Mouse (Mus musculus): Measurements from ENCODE around the gene Pick1. TPM values are rescaled to one million over a fixed set of nuclear protein-coding genes. Genes with fewer than 3 reads are reported as not detected.

Gene Pick1
- polyA plus RNA-seq, 1 experiment = 82.6 TPM

GRCm38 (mm10) chr15:79199390-79199976 is 29.5 kb upstream of the Pick1 start:
- Histone ChIP-seq H3K4me3 (ENCODE audit: insufficient read depth, low read length) (no peak overlapping the region), H3K4me1 (ENCODE audit: control insufficient read depth, insufficient read depth, low read length) (no peaks in the 10 kb centered on the region), H3K27ac (ENCODE audit: insufficient read depth, low read length) (no peak overlapping the region)
- TF ChIP-seq CTCF (IDR thresholded peaks at IDR 0.05; ENCODE audit: extremely low read depth, insufficient read depth, low read length) = no peak
- TF ChIP-seq POLR2A (IDR thresholded peaks at IDR 0.05; ENCODE audit: extremely low read depth, insufficient read depth, low read length) = no peak

- Histone ChIP-seq H3K4me1 (ENCODE audit: control insufficient read depth, insufficient read depth, low read length) (no peaks in the 10 kb centered on the region), H3K27ac (ENCODE audit: insufficient read depth, low read length) (peak overlapping the region; percentile 69), H3K4me3 (ENCODE audit: insufficient read depth, low read length) (no peak overlapping the region)
- TF ChIP-seq CTCF (IDR thresholded peaks at IDR 0.05; ENCODE audit: extremely low read depth, insufficient read depth, low read length) = no peak
- TF ChIP-seq POLR2A (IDR thresholded peaks at IDR 0.05; ENCODE audit: extremely low read depth, insufficient read depth, low read length) = no peak
These were observed 27.4 kb upstream of the Pick1 start for GRCm38 (mm10) chr15:79201491-79202150.

GRCm38 (mm10) chr15:79202575-79202974 is 26.4 kb upstream of the Pick1 start:
- TF ChIP-seq CTCF (IDR thresholded peaks at IDR 0.05; ENCODE audit: extremely low read depth, insufficient read depth, low read length) (no peak), POLR2A (IDR thresholded peaks at IDR 0.05; ENCODE audit: extremely low read depth, insufficient read depth, low read length) (no peak)
- H3K4me1 ChIP-seq (ENCODE audit: control insufficient read depth, insufficient read depth, low read length) = no peaks in the 10 kb centered on the region
- H3K4me3 ChIP-seq (ENCODE audit: insufficient read depth, low read length) = no peak overlapping the region
- H3K27ac ChIP-seq (ENCODE audit: insufficient read depth, low read length) = peak overlapping the region; percentile 48

GRCm38 (mm10) chr15:79208211-79208610 is 20.8 kb upstream of the Pick1 start:
- H3K27ac ChIP-seq (ENCODE audit: insufficient read depth, low read length) = no peak overlapping the region; the same call in 1 of the 2 replicates
- TF ChIP-seq POLR2A (IDR thresholded peaks at IDR 0.05; ENCODE audit: extremely low read depth, insufficient read depth, low read length) (no peak), CTCF (IDR thresholded peaks at IDR 0.05; ENCODE audit: extremely low read depth, insufficient read depth, low read length) (no peak)
- no peaks in the 10 kb centered on the region for H3K4me1 ChIP-seq (ENCODE audit: control insufficient read depth, insufficient read depth, low read length)
- H3K4me3 ChIP-seq (ENCODE audit: insufficient read depth, low read length) = no peak overlapping the region

- peak overlapping the region; percentile 10; the same call in 1 of the 2 replicates for H3K27ac ChIP-seq (ENCODE audit: insufficient read depth, low read length)
- no peaks in the 10 kb centered on the region for H3K4me1 ChIP-seq (ENCODE audit: control insufficient read depth, insufficient read depth, low read length)
- TF ChIP-seq POLR2A (IDR thresholded peaks at IDR 0.05; ENCODE audit: extremely low read depth, insufficient read depth, low read length) = no peak
- TF ChIP-seq CTCF (IDR thresholded peaks at IDR 0.05; ENCODE audit: extremely low read depth, insufficient read depth, low read length) = no peak
- no peak overlapping the region for H3K4me3 ChIP-seq (ENCODE audit: insufficient read depth, low read length)
These were observed 20.1 kb upstream of the Pick1 start for GRCm38 (mm10) chr15:79208758-79209439.

GRCm38 (mm10) chr15:79210357-79210756 is 18.6 kb upstream of the Pick1 start:
- H3K4me3 ChIP-seq (ENCODE audit: insufficient read depth, low read length) = no peak overlapping the region
- no peaks in the 10 kb centered on the region for H3K4me1 ChIP-seq (ENCODE audit: control insufficient read depth, insufficient read depth, low read length)
- no peak overlapping the region for H3K27ac ChIP-seq (ENCODE audit: insufficient read depth, low read length)
- no peak for TF ChIP-seq CTCF (IDR thresholded peaks at IDR 0.05; ENCODE audit: extremely low read depth, insufficient read depth, low read length)

GRCm38 (mm10) chr15:79212750-79213446 is 16.1 kb upstream of the Pick1 start:
- no peak for TF ChIP-seq CTCF (IDR thresholded peaks at IDR 0.05; ENCODE audit: extremely low read depth, insufficient read depth, low read length)
- no peak for TF ChIP-seq POLR2A (IDR thresholded peaks at IDR 0.05; ENCODE audit: extremely low read depth, insufficient read depth, low read length)
- peak overlapping the region; percentile 92 for H3K27ac ChIP-seq (ENCODE audit: insufficient read depth, low read length)
- no peak overlapping the region for H3K4me3 ChIP-seq (ENCODE audit: insufficient read depth, low read length)
- H3K4me1 ChIP-seq (ENCODE audit: control insufficient read depth, insufficient read depth, low read length) = no peaks in the 10 kb centered on the region

GRCm38 (mm10) chr15:79213591-79213990 is 15.4 kb upstream of the Pick1 start:
- peak overlapping the region; percentile 41; the same call in 1 of the 2 replicates for H3K27ac ChIP-seq (ENCODE audit: insufficient read depth, low read length)
- no peaks in the 10 kb centered on the region for H3K4me1 ChIP-seq (ENCODE audit: control insufficient read depth, insufficient read depth, low read length)
- no peak overlapping the region for H3K4me3 ChIP-seq (ENCODE audit: insufficient read depth, low read length)
- TF ChIP-seq CTCF (IDR thresholded peaks at IDR 0.05; ENCODE audit: extremely low read depth, insufficient read depth, low read length) (no peak), POLR2A (IDR thresholded peaks at IDR 0.05; ENCODE audit: extremely low read depth, insufficient read depth, low read length) (no peak)

GRCm38 (mm10) chr15:79216191-79216590 is 12.8 kb upstream of the Pick1 start:
- Histone ChIP-seq H3K4me1 (ENCODE audit: control insufficient read depth, insufficient read depth, low read length) (no peaks in the 10 kb centered on the region), H3K27ac (ENCODE audit: insufficient read depth, low read length) (no peak overlapping the region), H3K4me3 (ENCODE audit: insufficient read depth, low read length) (no peak overlapping the region)
- TF ChIP-seq POLR2A (IDR thresholded peaks at IDR 0.05; ENCODE audit: extremely low read depth, insufficient read depth, low read length) (no peak), CTCF (IDR thresholded peaks at IDR 0.05; ENCODE audit: extremely low read depth, insufficient read depth, low read length) (no peak)
